Mouse (Mus musculus) stomach, postnatal 0 days (tissue): ENCODE measurements at regions not wholly inside any gene's neighbourhood (a gene's known extent, or its start where the extent isn't known, plus 50 kb on each side); places are given as distances from the start of the nearest gene placed in this dataset.

ENCODE experiments used
- CTCF ChIP-seq: IDR thresholded peaks from 2 replicates; pipeline ENCODE4 v1.5.1; 2016; ENCODE audit warnings: antibody characterized with exemption, low read depth, mild to moderate bottlenecking, moderate library complexity
- EP300 ChIP-seq: optimal IDR thresholded peaks from 2 replicates; pipeline ENCODE3; 2016; ENCODE audit warnings: antibody characterized with exemption

DNA sequence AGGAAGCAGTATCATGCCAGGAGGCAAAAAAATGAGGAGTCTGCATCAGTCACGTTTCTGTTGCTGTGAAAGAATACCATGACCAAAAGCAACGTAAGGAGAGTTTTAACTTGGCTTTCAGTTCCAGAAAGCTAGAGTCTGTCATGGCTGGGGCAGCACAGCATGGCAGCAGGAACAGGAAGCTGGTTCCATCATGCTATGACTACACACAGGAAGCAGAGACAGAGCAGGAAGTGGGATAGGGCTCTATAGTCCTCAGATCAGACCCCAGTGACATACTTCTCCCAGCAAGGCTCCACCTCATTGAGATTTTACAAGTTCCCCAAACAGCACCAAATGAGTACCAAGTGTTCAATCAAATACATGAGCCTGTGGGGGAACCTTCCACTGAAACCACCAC is 453.6 kb downstream of the Etnk1 start:
- TF ChIP-seq CTCF: no peak
- TF ChIP-seq EP300: no peak
